16 mouse cellular contexts compared by ENCODE assay signal in genomic region chr2:117095491-117095890, GRCm38 (mm10). TPM values are rescaled to one million over a fixed set of nuclear protein-coding genes. Genes with fewer than 3 reads are reported as not detected.
DNase-seq lines count a peak whose midpoint lies in the region; ATAC-seq and TF ChIP-seq lines count a peak whose summit lies in the region.
"Had no signal": no experiment of that assay in that cellular context is flagged by ENCODE, and none has a peak within 500 bp of the region (broad histone marks: within the 10 kb centered on the region; RNA-seq: fewer than 3 reads in every experiment).

No protein-coding gene starts in this region.

- no peaks in the 10 kb centered on the region for H3K79me2 ChIP-seq in C2C12 (ENCODE audit: control insufficient read depth, insufficient read depth)

- H3K27me3 ChIP-seq in C2C12 (ENCODE audit: control insufficient read depth, insufficient read depth, insufficient read length) = no peaks in the 10 kb centered on the region
- H3K27me3 ChIP-seq in forebrain, embryonic 13.5 days = no peaks in the 10 kb centered on the region
- H3K27me3 ChIP-seq: embryonic facial prominence, embryonic 12.5 days; heart, embryonic 13.5 days; limb, embryonic 12.5 days had no signal

- no peak for ATAC-seq in forebrain, embryonic 13.5 days

- H3K36me3 ChIP-seq in C2C12 (ENCODE audit: control insufficient read depth, insufficient read depth) = no peaks in the 10 kb centered on the region
- no peaks in the 10 kb centered on the region for H3K36me3 ChIP-seq in forebrain, embryonic 13.5 days (ENCODE audit: poor library complexity, severe bottlenecking)
- H3K36me3 ChIP-seq: embryonic facial prominence, embryonic 12.5 days; heart, embryonic 13.5 days; hindbrain, embryonic 10.5 days; limb, embryonic 12.5 days had no signal

- no peak overlapping the region for H3K27ac ChIP-seq in forebrain, embryonic 13.5 days
- H3K27ac ChIP-seq: embryonic facial prominence, embryonic 12.5 days; heart, embryonic 13.5 days; hindbrain, embryonic 10.5 days; limb, embryonic 12.5 days had no signal

- H3ac ChIP-seq in C2C12 (ENCODE audit: control insufficient read depth, insufficient read length, low read depth) = no peak overlapping the region

- peak; percentile 71 to 90 for DNase-seq in adrenal gland, adult (ENCODE audit: inconsistent age in 2 of 2, low spot score in 1 of 2)
- DNase-seq in adrenal gland, postnatal 4 days (ENCODE audit: low spot score in 2 of 2) = no peak
- DNase-seq in left cerebral cortex, adult 11 months (ENCODE audit: low spot score) = peak; percentile 54
- DNase-seq in left cerebral cortex, adult 18-20 months (ENCODE audit: low spot score in 2 of 2) = no peak
- DNase-seq in adrenal gland, postnatal 36 days = peak; percentile 60 to 64
- DNase-seq in testis, postnatal 14 days (ENCODE audit: low spot score) = no peak
- DNase-seq: cerebellum, adult 11 months; gastrocnemius, postnatal 36 days; kidney, adult 9 months had no signal

- H3K9me3 ChIP-seq in forebrain, embryonic 13.5 days (replicated peaks) = no peaks in the 10 kb centered on the region
- H3K9me3 ChIP-seq: embryonic facial prominence, embryonic 12.5 days; heart, embryonic 13.5 days; hindbrain, embryonic 10.5 days; limb, embryonic 12.5 days; megakaryocyte, embryonic 14.5 days had no signal

- H3K9ac ChIP-seq in forebrain, embryonic 13.5 days = no peak overlapping the region
- H3K9ac ChIP-seq: embryonic facial prominence, embryonic 12.5 days; heart, embryonic 13.5 days; limb, embryonic 12.5 days had no signal

- H3K4me1 ChIP-seq in forebrain, embryonic 13.5 days = no peaks in the 10 kb centered on the region

- no peak overlapping the region for H3K4me3 ChIP-seq in C2C12 (ENCODE audit: insufficient read depth, poor library complexity, severe bottlenecking)
- no peak overlapping the region for H3K4me3 ChIP-seq in forebrain, embryonic 13.5 days
- H3K4me3 ChIP-seq: embryonic facial prominence, embryonic 12.5 days; heart, embryonic 13.5 days; hindbrain, embryonic 10.5 days; limb, embryonic 12.5 days; megakaryocyte, embryonic 14.5 days had no signal

- WGBS in forebrain, embryonic 13.5 days = 67% methylated on average over 3 of the region's 3 CpGs

- H3K79me3 ChIP-seq in C2C12 (ENCODE audit: low read depth) = no peaks in the 10 kb centered on the region

- no peak overlapping the region for H3K4me2 ChIP-seq in forebrain, embryonic 13.5 days
- H3K4me2 ChIP-seq: embryonic facial prominence, embryonic 12.5 days; heart, embryonic 13.5 days; limb, embryonic 12.5 days had no signal

- TF ChIP-seq CTCF in C2C12 (IDR thresholded peaks at IDR 0.05; ENCODE audit: control insufficient read depth, insufficient read depth, insufficient read length) = no peak

TF ChIP-seq in C2C12, 6 proteins besides CTCF, POLR2A, EP300 and RAD21:
- no peak for TF ChIP-seq USF1 (IDR thresholded peaks at IDR 0.05; ENCODE audit: low read depth)
- TF ChIP-seq MYOD1 (IDR thresholded peaks at IDR 0.05; ENCODE audit: control insufficient read depth, insufficient read length, low read depth) = peak; percentile 21

RNA-seq across cellular contexts. Expression of gene Spred1, which starts 25.7 kb away (rescaled TPM):
- total RNA-seq in adrenal gland, postnatal 4 days (2021) = 10 to 100 TPM; 92.8 to 98.8 TPM
- total RNA-seq in left cerebral cortex, adult 18-20 months (2021) = 100 to 1,000 TPM; 169 to 186 TPM
- 13.0 TPM for polyA plus RNA-seq in C2C12 (2012; fragmentation: generic; extraction: Trizol)
- total RNA-seq in adrenal gland, postnatal 36 days (2021) = 100 to 1,000 TPM in 1 of 2 experiments, 10 to 100 TPM in 1; 97.2 to 101 TPM
- polyA plus RNA-seq in forebrain, embryonic 13.5 days (2015; fragmentation: Nextera tagmentation; extraction: Ambion mirVana) = 7.7 and 8.3 TPM in 2 replicates

Comparison
In these comparisons a context has a peak if more than half of its experiments do, and no peak if none do; other contexts are left out.
1. DNase-seq: peak in adrenal gland, adult (2 of 2), left cerebral cortex, adult 11 months (single experiment) and adrenal gland, postnatal 36 days (2 of 2); none in adrenal gland, postnatal 4 days (0 of 2), left cerebral cortex, adult 18-20 months (0 of 2) and testis, postnatal 14 days (single experiment).